Mouse (Mus musculus) ES-Bruce4 (cell line): Measurements from ENCODE around the gene Fhit. TPM values are rescaled to one million over a fixed set of nuclear protein-coding genes. Genes with fewer than 3 reads are reported as not detected.

ENCODE experiments used
- H3K27ac ChIP-seq: 2 replicates; pipeline ENCODE4 v1.5.1; 2012; ENCODE audit warnings: low read length, inconsistent platforms; ENCODE audit not compliant: insufficient read depth
- H3K27me3 ChIP-seq: 2 replicates; pipeline ENCODE4 v1.6.1; 2012; ENCODE audit warnings: mild to moderate bottlenecking, low read length, inconsistent platforms; ENCODE audit not compliant: control insufficient read depth, poor library complexity, insufficient read depth, severe bottlenecking
- H3K36me3 ChIP-seq: 2 replicates; pipeline ENCODE4 v1.6.1; 2012; ENCODE audit warnings: inconsistent platforms, mild to moderate bottlenecking, low read length, moderate library complexity; ENCODE audit not compliant: control insufficient read depth, poor library complexity, insufficient read depth, severe bottlenecking
- H3K4me1 ChIP-seq: one replicate; pipeline ENCODE4 v1.8.1; 2011; ENCODE audit warnings: low read length; ENCODE audit not compliant: control insufficient read depth, insufficient read depth
- H3K4me3 ChIP-seq: 2 replicates; pipeline ENCODE4 v1.5.1; 2011; ENCODE audit warnings: low read depth, mild to moderate bottlenecking, low read length
- H3K9ac ChIP-seq: 2 replicates; pipeline ENCODE4 v1.6.1; 2012; ENCODE audit warnings: low read depth, mild to moderate bottlenecking, inconsistent platforms; ENCODE audit not compliant: poor library complexity, severe bottlenecking
- H3K9me3 ChIP-seq: replicated peaks from 2 replicates; pipeline ENCODE4 v1.6.1; 2012; ENCODE audit warnings: mild to moderate bottlenecking, low read length, inconsistent platforms; ENCODE audit not compliant: control insufficient read depth, poor library complexity, insufficient read depth, severe bottlenecking
- CTCF ChIP-seq: IDR thresholded peaks from one replicate; pipeline ENCODE4 v1.8.1; 2011; ENCODE audit warnings: low read depth, low read length
- EP300 ChIP-seq: IDR thresholded peaks from 2 replicates; pipeline ENCODE4 v1.6.1; 2011; ENCODE audit warnings: low read depth, low read length; ENCODE audit not compliant: insufficient read depth
- POLR2A ChIP-seq: IDR thresholded peaks from one replicate; pipeline ENCODE4 v1.8.1; 2011; ENCODE audit warnings: low read length; ENCODE audit not compliant: insufficient read depth
- polyA plus RNA-seq: library from polyadenylated mRNA; stranded (reverse); fragments of >200 nt; gene quantifications from 2 replicates; pipeline ENCODE4 v1.2.4, GENCODE M21; 2011; ENCODE audit warnings: low read depth; ENCODE audit not compliant: missing spikeins, insufficient read depth, insufficient read length

Fhit gene
- polyA plus RNA-seq, 1 experiment, result not detected

DNA sequence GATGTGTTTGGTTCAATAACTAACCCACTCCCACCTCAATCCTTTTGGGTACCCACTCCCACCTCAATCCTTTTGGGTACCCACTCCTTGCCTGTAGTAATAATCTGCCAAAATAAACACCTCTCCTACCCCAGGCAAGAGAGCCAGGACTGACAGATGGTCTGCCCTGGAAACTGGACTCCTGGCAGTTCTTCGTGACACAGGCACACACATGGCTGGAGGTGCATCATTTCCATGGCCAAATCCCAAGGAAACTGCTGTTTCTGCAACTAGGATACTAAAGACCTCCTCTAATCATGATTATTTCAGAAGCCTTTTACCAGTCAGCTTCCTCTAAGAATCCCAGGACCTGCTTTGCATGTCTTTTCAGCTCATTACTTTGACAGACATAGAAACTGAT, 756.5 kb downstream of the Fhit start:
- Histone ChIP-seq H3K4me3 (no peak overlapping the region), H3K36me3 (no peaks in the 10 kb centered on the region), H3K27me3 (no peaks in the 10 kb centered on the region), H3K9ac (no peak overlapping the region), H3K9me3 (no peaks in the 10 kb centered on the region), H3K27ac (no peak overlapping the region), H3K4me1 (no peaks in the 10 kb centered on the region)
- TF ChIP-seq POLR2A (no peak), CTCF (no peak), EP300 (no peak)

DNA sequence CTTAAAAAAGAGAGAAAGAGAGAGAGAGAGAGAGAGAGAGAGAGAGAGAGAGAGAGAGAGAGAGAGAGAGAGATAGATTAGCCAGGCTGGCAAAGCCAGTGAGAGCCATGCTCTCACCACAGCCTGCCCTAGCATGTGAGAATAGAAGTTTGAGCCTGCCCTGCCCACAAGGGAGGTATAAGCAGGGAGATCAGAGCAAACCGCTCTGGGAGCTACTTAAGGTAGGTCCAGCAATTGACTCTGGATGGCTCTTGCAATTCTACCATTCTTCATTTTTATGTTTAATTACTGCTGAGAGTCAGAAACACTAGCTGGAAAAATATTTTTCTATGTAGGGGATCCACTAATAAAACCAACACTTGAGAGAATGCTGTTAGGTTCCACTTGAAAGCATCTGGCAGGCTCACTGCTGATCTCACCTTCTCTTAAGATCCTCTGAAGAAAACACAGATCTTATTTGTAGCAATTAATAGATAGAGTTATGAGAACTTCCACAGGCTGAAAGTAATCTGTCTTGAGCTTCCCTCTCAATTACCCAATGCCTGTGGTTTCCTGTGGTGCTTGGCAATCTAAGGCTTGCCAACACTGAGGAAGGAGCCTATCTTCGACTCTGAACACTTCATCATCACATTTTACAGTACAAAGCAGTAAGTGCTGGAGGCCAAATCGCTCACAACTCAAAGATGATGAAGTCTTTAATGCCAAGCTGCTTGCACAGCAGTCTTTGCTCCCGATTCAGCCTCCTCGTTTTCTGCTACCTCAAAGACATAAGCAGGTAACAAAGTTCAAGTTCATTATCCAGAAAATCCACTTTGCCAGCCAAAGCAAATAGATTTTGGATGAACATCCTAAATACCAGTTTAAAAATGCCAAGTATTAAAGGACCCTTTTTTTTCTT, 793.8 kb downstream of the Fhit start:
- no peak overlapping the region for H3K4me3 ChIP-seq
- no peak overlapping the region for H3K27ac ChIP-seq
- H3K27me3 ChIP-seq, result no peaks in the 10 kb centered on the region
- no peaks in the 10 kb centered on the region for H3K9me3 ChIP-seq
- H3K9ac ChIP-seq, result no peak overlapping the region
- no peaks in the 10 kb centered on the region for H3K4me1 ChIP-seq
- TF ChIP-seq POLR2A, result no peak
- TF ChIP-seq EP300, result no peak
- no peak for TF ChIP-seq CTCF
- H3K36me3 ChIP-seq, result no peaks in the 10 kb centered on the region

DNA sequence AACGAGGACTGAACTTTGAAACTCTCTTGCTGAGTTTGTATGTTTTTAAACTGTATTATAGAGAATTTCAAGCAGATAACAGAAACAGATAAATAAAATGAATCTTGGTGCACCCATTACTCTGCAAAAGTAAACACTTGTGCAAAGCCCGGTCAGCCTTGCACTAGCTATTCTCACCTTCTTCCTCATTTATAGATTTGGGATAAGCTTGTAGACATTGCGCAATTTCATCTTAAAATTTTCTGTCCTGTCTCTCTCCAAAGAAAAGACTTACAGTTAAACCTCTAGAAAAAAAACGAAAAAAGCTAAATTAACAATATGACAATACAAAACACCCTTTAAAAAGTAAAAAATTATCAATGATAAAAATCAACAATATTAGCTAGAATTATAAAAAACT, 795.0 kb downstream of the Fhit start:
- no peak overlapping the region for H3K27ac ChIP-seq
- no peaks in the 10 kb centered on the region for H3K27me3 ChIP-seq
- H3K4me3 ChIP-seq, result no peak overlapping the region
- H3K4me1 ChIP-seq, result no peaks in the 10 kb centered on the region
- no peaks in the 10 kb centered on the region for H3K36me3 ChIP-seq
- H3K9me3 ChIP-seq, result no peaks in the 10 kb centered on the region
- no peak for TF ChIP-seq POLR2A
- no peak for TF ChIP-seq CTCF
- TF ChIP-seq EP300, result no peak
- H3K9ac ChIP-seq, result no peak overlapping the region

DNA sequence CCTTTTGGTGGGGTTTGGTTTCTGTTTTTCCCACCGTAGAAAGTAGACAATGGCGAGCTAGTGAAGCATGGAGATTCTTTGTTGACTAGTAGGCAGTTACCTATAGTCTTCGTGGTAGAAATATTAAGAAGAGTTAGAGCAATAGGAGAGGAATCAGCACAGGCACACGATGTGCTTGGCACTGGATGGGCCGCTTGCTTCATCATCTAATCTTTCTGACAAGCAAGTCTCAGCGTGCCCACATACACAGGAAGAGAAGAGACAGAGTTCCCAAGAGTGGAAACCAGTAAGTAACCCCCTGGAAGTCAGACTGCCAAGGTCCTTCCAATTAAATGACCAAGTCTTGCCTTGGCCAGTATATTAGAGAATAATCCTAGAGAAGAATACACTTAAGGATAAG, 797.6 kb downstream of the Fhit start:
- Histone ChIP-seq H3K9me3 (no peaks in the 10 kb centered on the region), H3K27me3 (no peaks in the 10 kb centered on the region), H3K36me3 (no peaks in the 10 kb centered on the region), H3K4me1 (no peaks in the 10 kb centered on the region), H3K27ac (no peak overlapping the region), H3K9ac (no peak overlapping the region), H3K4me3 (no peak overlapping the region)
- TF ChIP-seq EP300 (no peak), CTCF (no peak), POLR2A (no peak)

DNA sequence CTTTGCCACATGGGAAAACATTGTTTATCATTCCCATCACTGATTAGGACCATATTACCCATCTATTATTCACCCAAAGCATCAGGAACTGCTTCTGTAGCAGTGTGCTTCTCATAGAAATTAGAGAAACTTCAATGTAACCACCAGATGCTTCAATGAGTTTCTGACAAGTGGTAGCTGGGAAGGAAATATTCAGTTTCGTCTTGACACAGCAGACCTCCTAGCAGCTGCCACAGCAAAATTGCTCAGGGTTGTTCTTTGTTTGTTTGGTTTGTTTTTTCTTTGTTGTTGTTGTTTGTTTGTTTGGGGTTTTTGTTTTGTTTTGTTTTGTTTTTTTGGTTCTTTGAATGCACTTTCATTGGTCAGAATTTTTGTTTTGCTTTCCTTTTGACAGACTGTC, 798.5 kb downstream of the Fhit start:
- TF ChIP-seq POLR2A, result no peak
- TF ChIP-seq EP300, result no peak
- TF ChIP-seq CTCF, result no peak
- Histone ChIP-seq H3K9me3 (no peaks in the 10 kb centered on the region), H3K27ac (no peak overlapping the region), H3K36me3 (no peaks in the 10 kb centered on the region), H3K4me1 (no peaks in the 10 kb centered on the region), H3K27me3 (no peaks in the 10 kb centered on the region), H3K4me3 (no peak overlapping the region), H3K9ac (no peak overlapping the region)

DNA sequence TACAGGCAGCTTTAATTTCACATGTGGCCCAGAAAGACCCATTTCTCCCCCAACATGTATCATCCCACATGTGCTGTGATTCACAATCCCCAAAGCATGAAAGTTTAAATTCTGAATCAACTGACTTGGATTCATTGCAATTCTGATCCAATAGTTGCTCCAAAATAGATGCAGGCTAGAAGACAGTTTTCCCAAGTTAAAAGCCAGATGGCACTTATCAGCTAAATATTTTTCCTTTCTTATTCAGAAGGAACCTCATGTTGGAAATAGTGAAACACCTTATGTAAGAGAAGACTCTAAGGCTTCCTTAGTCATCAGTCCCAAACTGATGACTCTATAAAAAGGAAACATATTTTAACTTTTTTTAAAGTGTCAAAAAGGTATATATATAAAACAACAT, 815.9 kb downstream of the Fhit start:
- no peak for TF ChIP-seq POLR2A
- no peak overlapping the region for H3K4me3 ChIP-seq
- H3K36me3 ChIP-seq, result no peaks in the 10 kb centered on the region
- H3K27me3 ChIP-seq, result no peaks in the 10 kb centered on the region
- H3K9ac ChIP-seq, result no peak overlapping the region
- H3K9me3 ChIP-seq, result no peaks in the 10 kb centered on the region
- H3K27ac ChIP-seq, result no peak overlapping the region
- no peaks in the 10 kb centered on the region for H3K4me1 ChIP-seq
